Mouse (Mus musculus) left cerebral cortex, postnatal 25 days (tissue): ENCODE results near the gene Tspan32. TPM values are rescaled to one million over a fixed set of nuclear protein-coding genes. Genes with fewer than 3 reads are reported as not detected.

ENCODE experiments used
- DNase-seq, 2 experiments: peaks; one replicate each; pipeline ENCODE4 v3.0.0; 2022; ENCODE audit warnings: low spot score in 2 of 2, mixed read lengths in 1 of 2
- intact Hi-C: fragments of 180-260 bp; cut with DNase I; formaldehyde crosslinking; loops from one replicate; pipeline ENCODE4 v1.15.1; 2025
- total RNA-seq, 2 experiments: library from RNA; stranded (reverse); gene quantifications; 2 replicates each; pipeline ENCODE4 v1.2.3; 2021

Tspan32 gene
- under 1 TPM in 1 of 2 experiments, not detected in 1; 0.23 TPM for total RNA-seq

- DNase-seq = no peak
- intact Hi-C loops = loop anchor here (5.0 kb wide), 2 partner anchors 108 to 132 kb away; no protein-coding TSS in a partner anchor
These were observed at the start of gene Tspan32 for GRCm38 (mm10) chr7:143004727-143005343. TSS of gene Tspan32 (plus strand) at chr7:143005046.

- no peak for DNase-seq
- intact Hi-C loops = no loop called here
These were observed 48.8 kb upstream of the Tspan32 start for GRCm38 (mm10) chr7:142956018-142956417.

GRCm38 (mm10) chr7:142958817-142959216 lies 46.0 kb upstream of the Tspan32 start:
- intact Hi-C loops = no loop called here
- DNase-seq = no peak

- intact Hi-C loops = no loop called here
- no peak for DNase-seq
These were observed 45.1 kb upstream of the Tspan32 start for GRCm38 (mm10) chr7:142959752-142960151.

- intact Hi-C loops = no loop called here
- DNase-seq = peak in 1 of 2 experiments; percentile 9
These were observed 37.4 kb upstream of the Tspan32 start for GRCm38 (mm10) chr7:142967414-142967883.

GRCm38 (mm10) chr7:142967884-142968808 lies 36.7 kb upstream of the Tspan32 start:
- intact Hi-C loops = no loop called here

GRCm38 (mm10) chr7:142968809-142969511 lies 35.9 kb upstream of the Tspan32 start, which contains the start of gene Ascl2:
TSS of gene Ascl2 (minus strand) at chr7:142969264.
- DNase-seq = no peak
- intact Hi-C loops = no loop called here

More at GRCm38 (mm10) chr7:142967884-142968808, 36.7 kb upstream of the Tspan32 start:
- peak; percentile 74 to 75 for DNase-seq

- intact Hi-C loops = no loop called here
These were observed 22.9 kb upstream of the Tspan32 start for GRCm38 (mm10) chr7:142981908-142982307.

GRCm38 (mm10) chr7:142985146-142985545 lies 19.7 kb upstream of the Tspan32 start:
- intact Hi-C loops = no loop called here
- DNase-seq = no peak

More at GRCm38 (mm10) chr7:142981908-142982307, 22.9 kb upstream of the Tspan32 start:
- DNase-seq = no peak

- no peak for DNase-seq
- intact Hi-C loops = no loop called here
These were observed 17.1 kb upstream of the Tspan32 start for GRCm38 (mm10) chr7:142987718-142988117.

GRCm38 (mm10) chr7:142995004-142995403 lies 9.8 kb upstream of the Tspan32 start:
- no peak for DNase-seq

GRCm38 (mm10) chr7:142995630-142996338 lies 9.1 kb upstream of the Tspan32 start:
- intact Hi-C loops = no loop called here
- DNase-seq = no peak

More at GRCm38 (mm10) chr7:142995004-142995403, 9.8 kb upstream of the Tspan32 start:
- intact Hi-C loops = no loop called here

GRCm38 (mm10) chr7:142996998-142997397 lies 7.8 kb upstream of the Tspan32 start:
- no peak for DNase-seq
- intact Hi-C loops = no loop called here

- intact Hi-C loops = no loop called here
- DNase-seq = no peak
These were observed 7.3 kb upstream of the Tspan32 start for GRCm38 (mm10) chr7:142997403-142998150.

GRCm38 (mm10) chr7:143002679-143003078 lies 2.2 kb upstream of the Tspan32 start:
- no peak for DNase-seq
- intact Hi-C loops = loop anchor here (5.0 kb wide), 1 partner anchor 105 kb away; no protein-coding TSS in a partner anchor

GRCm38 (mm10) chr7:143005344-143006096 lies 674 bp downstream of the Tspan32 start:
- DNase-seq = no peak
- intact Hi-C loops = loop anchor here (5.0 kb wide), 1 partner anchor 132 kb away; no protein-coding TSS in a partner anchor

- DNase-seq = no peak
- intact Hi-C loops = loop anchor here (5.0 kb wide), 1 partner anchor 131 kb away; no protein-coding TSS in a partner anchor
These were observed 1.4 kb downstream of the Tspan32 start for GRCm38 (mm10) chr7:143006097-143006755.
